Mouse (Mus musculus) intestine, embryonic 15.5 days (tissue): ENCODE measurements at regions not wholly inside any gene's neighbourhood (a gene's known extent, or its start where the extent isn't known, plus 50 kb on each side); places are given as distances from the start of the nearest gene placed in this dataset.

Experiments used
- ATAC-seq: fragments of 200-750 bp; cut with Nextera tagmentation; 2 replicates; pipeline ENCODE4 v1.8.0; 2017; ENCODE audit warnings: moderate TSS enrichment, moderate library complexity
- H3K27ac ChIP-seq: fragments of 300-500 bp; sonication (generic); 2 replicates; pipeline ENCODE4 v1.5.1; 2015; ENCODE audit warnings: mild to moderate bottlenecking, inconsistent platforms
- H3K27me3 ChIP-seq: fragments of 300-500 bp; sonication (generic); replicated peaks from 2 replicates; pipeline ENCODE4 v1.6.1; 2015; ENCODE audit warnings: inconsistent platforms
- H3K36me3 ChIP-seq: fragments of 300-500 bp; sonication (generic); 2 replicates; pipeline ENCODE4 v1.6.1; 2015; ENCODE audit warnings: inconsistent platforms
- H3K4me1 ChIP-seq: fragments of 300-500 bp; sonication (generic); replicated peaks from 2 replicates; pipeline ENCODE4 v1.6.1; 2015; ENCODE audit warnings: inconsistent platforms
- H3K4me2 ChIP-seq: fragments of 300-500 bp; sonication (generic); replicated peaks from 2 replicates; pipeline ENCODE4 v1.6.1; 2015; ENCODE audit warnings: mild to moderate bottlenecking, inconsistent platforms
- H3K4me3 ChIP-seq: fragments of 300-500 bp; sonication (generic); replicated peaks from 2 replicates; pipeline ENCODE4 v1.5.1; 2015; ENCODE audit warnings: inconsistent platforms
- H3K9ac ChIP-seq: fragments of 300-500 bp; sonication (generic); 2 replicates; pipeline ENCODE4 v1.6.1; 2015; ENCODE audit warnings: inconsistent platforms
- H3K9me3 ChIP-seq: fragments of 300-500 bp; sonication (generic); 2 replicates; pipeline ENCODE4 v1.6.1; 2016; ENCODE audit warnings: inconsistent platforms
- WGBS: fragments of 180-500 bp; shearing (Covaris S2); methylation state at CpG from one replicate; pipeline ENCODE4 v1.1.7; 2015; 5-methylcytosine and 5-hydroxymethylcytosine counted together

DNA sequence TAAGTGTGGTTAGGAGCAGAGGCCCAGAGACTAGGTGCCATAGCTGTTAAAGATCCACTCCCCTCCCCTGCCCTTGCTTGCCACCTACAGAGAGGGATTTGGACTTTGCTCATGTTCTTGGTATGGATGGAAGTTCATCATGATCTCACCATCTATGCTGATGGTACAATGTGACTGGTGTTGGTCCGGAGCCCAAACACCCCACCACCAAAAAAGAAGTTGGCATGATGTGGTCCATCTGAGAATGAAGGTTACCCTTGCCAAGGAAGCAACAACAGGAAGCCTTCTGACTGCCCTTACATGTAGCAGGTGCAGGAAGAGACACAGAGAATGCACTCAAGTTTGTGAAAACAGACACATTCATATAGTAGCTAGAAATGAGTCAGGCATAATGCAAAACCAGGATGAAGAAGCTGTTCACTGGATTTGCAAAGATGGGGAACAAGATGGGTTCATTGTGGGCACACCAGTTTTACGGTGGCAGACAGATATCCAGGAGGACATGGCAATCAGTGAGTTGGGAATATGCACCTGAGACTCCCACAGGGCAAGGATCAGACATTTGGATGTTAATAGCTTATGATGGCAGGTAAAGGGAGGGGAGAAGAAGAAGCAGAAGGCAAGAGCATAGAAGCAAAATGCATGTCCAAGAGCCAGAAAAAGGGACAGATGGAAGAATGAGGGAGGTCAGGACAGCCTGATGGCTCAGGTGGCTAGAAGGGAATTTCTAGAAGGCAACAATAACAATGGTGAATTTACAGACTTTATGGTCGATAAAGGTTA is 420.8 kb downstream of the Prdm2 start:
- Histone ChIP-seq H3K4me3 (no peak overlapping the region), H3K9me3 (no peaks in the 10 kb centered on the region), H3K27ac (no peak overlapping the region), H3K4me1 (no peaks in the 10 kb centered on the region), H3K9ac (no peak overlapping the region), H3K36me3 (no peaks in the 10 kb centered on the region), H3K4me2 (no peak overlapping the region), H3K27me3 (no peaks in the 10 kb centered on the region)
- WGBS: 78% methylated on average over 3 of the region's 3 CpGs
- no peak for ATAC-seq

GRCm38 (mm10) chr4:142789048-142789447 is 423.7 kb downstream of the Prdm2 start:
- Histone ChIP-seq H3K27me3 (no peaks in the 10 kb centered on the region), H3K36me3 (no peaks in the 10 kb centered on the region), H3K27ac (no peak overlapping the region), H3K4me1 (no peaks in the 10 kb centered on the region), H3K9me3 (no peaks in the 10 kb centered on the region), H3K4me2 (no peak overlapping the region), H3K9ac (no peak overlapping the region), H3K4me3 (no peak overlapping the region)
- ATAC-seq: no peak
- WGBS: 69% methylated on average over 7 of the region's 7 CpGs

GRCm38 (mm10) chr4:142785386-142785785 is 427.4 kb downstream of the Prdm2 start:
- ATAC-seq: no peak
- Histone ChIP-seq H3K4me3 (no peak overlapping the region), H3K9me3 (no peaks in the 10 kb centered on the region), H3K27me3 (no peaks in the 10 kb centered on the region), H3K36me3 (no peaks in the 10 kb centered on the region), H3K4me2 (no peak overlapping the region), H3K4me1 (no peaks in the 10 kb centered on the region), H3K27ac (no peak overlapping the region), H3K9ac (no peak overlapping the region)
- WGBS: 81% methylated on average over 5 of the region's 5 CpGs

GRCm38 (mm10) chr4:142776711-142777411 is 435.9 kb downstream of the Prdm2 start:
- Histone ChIP-seq H3K9me3 (no peaks in the 10 kb centered on the region), H3K4me1 (peaks cover 17% of the 10 kb centered on the region), H3K4me3 (no peak overlapping the region), H3K4me2 (no peak overlapping the region), H3K36me3 (no peaks in the 10 kb centered on the region), H3K9ac (no peak overlapping the region), H3K27me3 (no peaks in the 10 kb centered on the region), H3K27ac (no peak overlapping the region)
- 28% methylated on average over 10 of the region's 10 CpGs for WGBS
- peak; percentile 74 for ATAC-seq

GRCm38 (mm10) chr4:142775023-142775422 is 437.8 kb downstream of the Prdm2 start:
- Histone ChIP-seq H3K9ac (no peak overlapping the region), H3K4me1 (peaks cover 17% of the 10 kb centered on the region), H3K4me3 (no peak overlapping the region), H3K27ac (no peak overlapping the region), H3K9me3 (no peaks in the 10 kb centered on the region), H3K4me2 (no peak overlapping the region), H3K27me3 (no peaks in the 10 kb centered on the region), H3K36me3 (no peaks in the 10 kb centered on the region)
- no peak for ATAC-seq
- WGBS: 92% methylated on average over 5 of the region's 5 CpGs

DNA sequence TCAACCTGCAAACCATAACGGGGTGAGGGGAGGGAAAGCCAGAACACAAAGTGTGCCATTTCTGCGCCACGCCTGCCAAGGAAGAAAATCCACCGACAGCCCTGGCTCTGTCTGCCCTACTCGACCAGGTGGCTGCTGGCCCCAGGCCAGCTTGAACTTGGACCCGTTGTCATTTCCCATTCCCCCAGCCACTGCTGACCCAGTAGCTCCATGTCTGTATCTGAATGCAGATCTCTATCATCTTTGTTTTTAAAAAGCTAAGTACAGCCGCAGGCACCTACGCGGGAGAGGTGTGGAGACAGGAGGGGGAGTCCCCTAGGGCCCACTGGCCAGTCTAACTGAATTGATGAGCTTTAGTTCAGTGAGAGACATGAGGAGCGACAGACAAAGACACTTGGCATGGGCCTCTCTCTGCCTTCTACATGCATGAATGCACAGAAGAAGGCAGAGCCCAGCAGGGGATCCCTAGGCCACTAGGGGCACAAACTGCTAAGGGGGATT is 439.1 kb downstream of the Prdm2 start:
- Histone ChIP-seq H3K4me1 (peaks cover 17% of the 10 kb centered on the region), H3K9ac (no peak overlapping the region), H3K36me3 (no peaks in the 10 kb centered on the region), H3K27ac (no peak overlapping the region), H3K4me3 (no peak overlapping the region), H3K27me3 (no peaks in the 10 kb centered on the region), H3K9me3 (no peaks in the 10 kb centered on the region), H3K4me2 (no peak overlapping the region)
- ATAC-seq: peak; percentile 47
- 47% methylated on average over 10 of the region's 10 CpGs for WGBS

DNA sequence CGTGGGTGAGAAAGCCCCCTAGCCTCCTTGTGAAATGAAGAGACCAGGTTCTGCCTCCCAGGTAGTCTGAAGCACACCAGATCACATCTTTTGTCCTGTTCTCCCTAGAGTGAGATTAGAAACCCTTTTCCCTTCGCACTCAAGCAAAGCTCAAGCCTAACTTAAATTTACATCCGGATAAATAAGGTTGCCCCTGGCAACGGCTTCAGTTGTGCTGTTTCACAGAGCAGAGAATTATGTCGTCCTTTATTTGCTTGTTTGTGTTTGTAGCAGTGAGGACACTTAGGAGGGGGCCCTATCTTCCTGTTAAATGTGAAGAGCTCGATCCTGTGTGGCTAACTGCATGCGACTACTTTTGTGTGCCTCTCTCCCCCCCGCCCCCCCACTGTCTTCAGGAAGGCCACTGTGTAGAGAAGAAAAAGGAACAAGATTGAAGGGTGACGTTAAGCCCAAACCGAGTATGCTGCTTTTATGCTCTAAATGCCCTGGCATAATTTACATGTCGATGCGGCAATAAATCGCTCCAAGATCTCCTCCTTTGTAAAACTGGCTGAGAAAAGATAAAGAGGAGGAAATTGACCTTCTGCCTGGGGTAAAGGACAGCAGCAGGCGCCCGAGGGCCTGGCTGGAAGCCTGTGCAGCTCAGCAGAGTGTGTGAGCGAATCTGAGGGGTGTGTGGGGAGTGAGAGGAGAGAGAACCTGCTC is 439.9 kb downstream of the Prdm2 start:
- Histone ChIP-seq H3K4me2 (no peak overlapping the region), H3K9ac (no peak overlapping the region), H3K36me3 (no peaks in the 10 kb centered on the region), H3K27ac (0 out of 2 replicates have a peak overlapping the region, but pooled peaks have one; percentile 7), H3K4me1 (peaks cover 17% of the 10 kb centered on the region), H3K27me3 (no peaks in the 10 kb centered on the region), H3K4me3 (no peak overlapping the region), H3K9me3 (no peaks in the 10 kb centered on the region)
- peak; percentile 74 for ATAC-seq
- 16% methylated on average over 16 of the region's 16 CpGs for WGBS

- Histone ChIP-seq H3K4me2 (no peak overlapping the region), H3K27me3 (no peaks in the 10 kb centered on the region), H3K9ac (no peak overlapping the region), H3K4me3 (no peak overlapping the region), H3K36me3 (no peaks in the 10 kb centered on the region), H3K27ac (no peak overlapping the region), H3K9me3 (no peaks in the 10 kb centered on the region), H3K4me1 (peaks cover 17% of the 10 kb centered on the region)
- ATAC-seq: no peak
- WGBS: 67% methylated on average over 6 of the region's 6 CpGs
Measured at GRCm38 (mm10) chr4:142771520-142772150, 441.2 kb downstream of the Prdm2 start.

GRCm38 (mm10) chr4:142770177-142770576 is 442.6 kb downstream of the Prdm2 start:
- Histone ChIP-seq H3K27ac (no peak overlapping the region), H3K4me1 (peaks cover 17% of the 10 kb centered on the region), H3K36me3 (no peaks in the 10 kb centered on the region), H3K4me3 (no peak overlapping the region), H3K9me3 (no peaks in the 10 kb centered on the region), H3K27me3 (no peaks in the 10 kb centered on the region), H3K4me2 (no peak overlapping the region), H3K9ac (no peak overlapping the region)
- no peak for ATAC-seq
- 18% methylated on average over 8 of the region's 8 CpGs for WGBS

GRCm38 (mm10) chr4:142767665-142768064 is 445.1 kb downstream of the Prdm2 start:
- Histone ChIP-seq H3K27me3 (no peaks in the 10 kb centered on the region), H3K9me3 (no peaks in the 10 kb centered on the region), H3K4me2 (no peak overlapping the region), H3K36me3 (no peaks in the 10 kb centered on the region), H3K4me3 (no peak overlapping the region), H3K27ac (no peak overlapping the region), H3K9ac (no peak overlapping the region), H3K4me1 (peaks cover 3% of the 10 kb centered on the region; the same call in 1 of the 2 replicates)
- no peak for ATAC-seq
- WGBS: 45% methylated on average over 4 of the region's 4 CpGs

GRCm38 (mm10) chr4:142761577-142761976 is 451.2 kb downstream of the Prdm2 start:
- Histone ChIP-seq H3K27me3 (no peaks in the 10 kb centered on the region), H3K27ac (no peak overlapping the region), H3K36me3 (no peaks in the 10 kb centered on the region), H3K4me1 (no peaks in the 10 kb centered on the region), H3K4me2 (no peak overlapping the region), H3K9me3 (no peaks in the 10 kb centered on the region), H3K9ac (no peak overlapping the region), H3K4me3 (no peak overlapping the region)
- 61% methylated on average over 8 of the region's 8 CpGs for WGBS
- no peak for ATAC-seq

DNA sequence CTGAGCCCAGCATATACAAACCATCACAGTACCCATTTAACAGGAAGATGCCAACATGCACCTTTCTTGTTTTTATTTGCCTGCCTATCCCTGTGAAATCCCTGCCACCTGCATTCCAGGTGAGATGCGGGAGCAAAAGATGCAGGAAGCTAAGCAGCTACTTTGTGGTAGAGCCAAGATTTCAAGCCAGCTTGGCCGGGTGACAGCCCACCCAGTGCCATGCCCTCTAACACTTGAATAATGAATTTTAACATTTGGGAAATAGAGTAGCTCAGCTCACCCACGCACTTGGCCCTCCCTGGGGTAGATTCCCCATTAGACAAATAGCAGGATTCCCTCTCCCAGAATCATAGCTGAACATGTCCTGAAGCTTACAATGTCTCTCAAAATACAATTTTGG is 454.7 kb downstream of the Prdm2 start:
- H3K9me3 ChIP-seq: no peaks in the 10 kb centered on the region
- 80% methylated on average over 3 of the region's 3 CpGs for WGBS
- no peak for ATAC-seq
- no peak overlapping the region for H3K4me2 ChIP-seq
- no peak overlapping the region for H3K9ac ChIP-seq
- H3K4me3 ChIP-seq: no peak overlapping the region
- H3K27me3 ChIP-seq: no peaks in the 10 kb centered on the region
- no peak overlapping the region for H3K27ac ChIP-seq
- no peaks in the 10 kb centered on the region; the same call in 1 of the 2 replicates for H3K4me1 ChIP-seq
- H3K36me3 ChIP-seq: no peaks in the 10 kb centered on the region
